Mouse (Mus musculus) liver, embryonic 16.5 days (tissue): ENCODE measurements around the gene Dapk2. TPM values are rescaled to one million over a fixed set of nuclear protein-coding genes. Genes with fewer than 3 reads are reported as not detected.

Experiments
- ATAC-seq: fragments of 200-750 bp; cut with Nextera tagmentation; 2 replicates; pipeline ENCODE4 v1.8.0; 2017; ENCODE audit warnings: low read depth, mild to moderate bottlenecking, moderate number of reproducible peaks, moderate library complexity
- H3K27ac ChIP-seq: fragments of 300-500 bp; sonication (generic); 2 replicates; pipeline ENCODE4 v1.5.1; 2014; ENCODE audit warnings: mild to moderate bottlenecking, low read length
- H3K27me3 ChIP-seq: fragments of 300-500 bp; sonication (generic); 2 replicates; pipeline ENCODE4 v1.6.1; 2014; ENCODE audit warnings: low read depth, low read length, mixed read lengths; ENCODE audit not compliant: control insufficient read depth, insufficient read depth
- H3K36me3 ChIP-seq: fragments of 300-500 bp; sonication (generic); 2 replicates; pipeline ENCODE4 v1.6.1; 2014; ENCODE audit warnings: mild to moderate bottlenecking; ENCODE audit not compliant: control insufficient read depth, insufficient read depth
- H3K4me1 ChIP-seq: fragments of 300-500 bp; sonication (generic); 2 replicates; pipeline ENCODE4 v1.6.1; 2014; ENCODE audit warnings: low read depth, low read length, mixed read lengths; ENCODE audit not compliant: control insufficient read depth
- H3K4me2 ChIP-seq: fragments of 300-500 bp; sonication (generic); 2 replicates; pipeline ENCODE4 v1.6.1; 2014; ENCODE audit warnings: low read depth, low read length, mixed read lengths
- H3K4me3 ChIP-seq: fragments of 300-500 bp; sonication (generic); 2 replicates; pipeline ENCODE4 v1.5.1; 2014; ENCODE audit warnings: low read depth, mild to moderate bottlenecking, low read length
- H3K9ac ChIP-seq: fragments of 300-500 bp; sonication (generic); 2 replicates; pipeline ENCODE4 v1.6.1; 2014; ENCODE audit warnings: low read depth, low read length
- H3K9me3 ChIP-seq: fragments of 300-500 bp; sonication (generic); replicated peaks from 2 replicates; pipeline ENCODE4 v1.6.1; 2016; ENCODE audit warnings: low read length; ENCODE audit not compliant: control insufficient read depth
- WGBS: fragments of 180-500 bp; shearing (Covaris S2); extraction: QIAGEN DNeasy Blood & Tissue Kit; methylation state at CpG from one replicate; pipeline ENCODE4 v1.1.7; 2014; ENCODE audit not compliant: insufficient replicate concordance; 5-methylcytosine and 5-hydroxymethylcytosine counted together
- polyA plus RNA-seq: library from polyadenylated mRNA; unstranded; fragments of >200 nt; fragmentation: Nextera tagmentation; extraction: Ambion mirVana; gene quantifications from 2 replicates; pipeline ENCODE4 v1.2.1, GENCODE M21; 2015

Gene Dapk2
- polyA plus RNA-seq, 1 experiment from 2014 or later = 33.7 TPM

DNA sequence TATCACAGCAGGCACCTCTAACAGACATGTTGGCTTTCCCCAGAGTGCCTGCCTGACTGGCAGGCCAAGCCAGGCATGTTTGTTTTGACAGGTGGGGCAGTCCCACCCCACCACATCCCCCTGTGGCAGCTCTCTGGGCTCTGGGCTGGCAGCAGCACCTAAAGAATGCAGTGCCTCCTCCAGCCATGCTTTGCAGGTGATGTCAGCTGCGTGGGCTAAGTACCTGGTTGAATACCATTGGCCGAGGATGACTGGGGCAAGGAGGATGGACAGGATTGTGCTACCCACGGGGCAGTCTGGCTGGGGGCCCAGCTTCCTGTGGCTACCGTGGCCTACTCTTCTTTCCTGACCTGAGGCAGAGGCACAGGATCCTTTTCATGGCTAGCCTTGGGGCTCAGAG, 82.5 kb downstream of the Dapk2 start:
- WGBS = 39% methylated on average over 4 of the region's 4 CpGs
- Histone ChIP-seq H3K36me3 (no peaks in the 10 kb centered on the region), H3K4me1 (peaks cover 17% of the 10 kb centered on the region), H3K27me3 (no peaks in the 10 kb centered on the region), H3K9me3 (no peaks in the 10 kb centered on the region), H3K4me2 (no peak overlapping the region), H3K9ac (no peak overlapping the region), H3K27ac (no peak overlapping the region; the same call in 1 of the 2 replicates), H3K4me3 (no peak overlapping the region)
- ATAC-seq = no peak

- peak; percentile 45; the same call in 1 of the 2 replicates for ATAC-seq
- WGBS = 35% methylated on average over 3 of the region's 3 CpGs
- H3K9me3 ChIP-seq = no peaks in the 10 kb centered on the region
- no peak overlapping the region for H3K4me3 ChIP-seq
- peaks cover 17% of the 10 kb centered on the region for H3K4me1 ChIP-seq
- H3K9ac ChIP-seq = no peak overlapping the region
- no peaks in the 10 kb centered on the region for H3K36me3 ChIP-seq
- no peak overlapping the region for H3K4me2 ChIP-seq
- H3K27me3 ChIP-seq = no peaks in the 10 kb centered on the region
- H3K27ac ChIP-seq = no peak overlapping the region
Measured at GRCm38 (mm10) chr9:66240991-66241390, 83.0 kb downstream of the Dapk2 start.

DNA sequence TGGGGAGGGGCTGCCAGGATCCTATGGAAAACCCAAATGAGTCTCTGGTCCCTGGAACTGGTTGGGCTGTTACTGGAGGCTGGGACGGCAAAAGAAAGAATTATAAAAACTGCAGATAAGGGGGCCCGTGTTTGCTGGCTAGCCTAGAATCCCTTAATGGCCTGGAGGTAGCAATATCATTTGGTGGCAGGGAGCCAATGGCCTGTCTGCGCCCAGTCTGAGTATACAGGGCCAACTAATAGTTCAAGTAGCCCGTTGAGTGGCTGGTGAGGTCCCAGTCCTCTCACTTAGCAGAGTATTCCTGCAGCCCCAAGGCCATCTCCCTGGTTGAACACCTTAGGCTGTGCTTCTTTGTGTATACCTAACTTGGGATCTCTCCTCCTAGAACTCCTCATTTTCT, 83.7 kb downstream of the Dapk2 start:
- WGBS = 62% methylated on average over 4 of the region's 4 CpGs
- no peak overlapping the region for H3K4me3 ChIP-seq
- no peaks in the 10 kb centered on the region for H3K27me3 ChIP-seq
- no peak overlapping the region for H3K27ac ChIP-seq
- peaks cover 17% of the 10 kb centered on the region for H3K4me1 ChIP-seq
- no peak overlapping the region for H3K4me2 ChIP-seq
- no peak overlapping the region for H3K9ac ChIP-seq
- H3K9me3 ChIP-seq = no peaks in the 10 kb centered on the region
- H3K36me3 ChIP-seq = no peaks in the 10 kb centered on the region
- no peak for ATAC-seq

DNA sequence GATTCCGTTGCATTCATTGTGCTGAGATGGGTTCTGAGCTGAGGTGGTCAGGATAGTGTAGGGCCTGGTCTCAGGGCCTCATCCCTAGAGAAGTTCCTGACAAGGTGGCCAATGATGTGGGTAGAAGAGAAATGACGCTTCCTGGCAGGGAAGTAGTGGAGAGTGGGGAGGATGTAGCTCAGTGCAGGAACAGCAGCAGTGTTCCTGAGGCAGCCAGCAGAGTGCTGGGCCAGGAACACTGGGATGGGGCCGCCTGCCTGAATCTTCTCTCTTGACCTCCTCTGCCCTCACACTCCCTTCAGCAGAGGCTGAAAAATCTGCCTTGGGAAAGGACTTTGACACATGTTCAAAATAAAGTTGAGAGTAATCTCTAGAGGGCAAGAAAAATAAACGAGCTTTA, 85.2 kb downstream of the Dapk2 start:
- Histone ChIP-seq H3K4me3 (no peak overlapping the region), H3K4me2 (no peak overlapping the region), H3K9me3 (no peaks in the 10 kb centered on the region), H3K36me3 (no peaks in the 10 kb centered on the region), H3K27ac (no peak overlapping the region), H3K27me3 (no peaks in the 10 kb centered on the region), H3K9ac (no peak overlapping the region), H3K4me1 (peaks cover 17% of the 10 kb centered on the region)
- ATAC-seq = no peak
- 71% methylated on average over 4 of the region's 4 CpGs for WGBS

DNA sequence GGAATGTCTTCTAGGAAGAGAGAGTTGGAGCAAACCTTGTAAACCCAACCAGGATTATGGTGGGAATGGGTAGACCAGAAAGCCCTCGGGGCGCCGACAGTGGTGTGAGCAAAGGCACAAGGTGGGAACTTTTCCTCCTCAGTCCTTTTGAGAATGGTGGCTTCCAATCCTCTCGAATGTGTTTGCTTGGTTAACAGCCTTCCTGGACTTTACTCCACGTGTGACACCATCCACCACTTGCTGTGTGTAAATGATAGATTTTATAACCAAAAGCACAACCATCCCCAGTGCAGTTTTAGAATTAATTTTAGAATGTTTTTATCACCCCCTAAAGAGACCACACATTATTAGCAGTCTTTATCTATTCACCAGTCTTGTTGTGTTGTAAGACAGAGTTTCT, 86.1 kb downstream of the Dapk2 start:
- no peak overlapping the region for H3K4me3 ChIP-seq
- WGBS = 66% methylated on average over 5 of the region's 5 CpGs
- no peaks in the 10 kb centered on the region for H3K36me3 ChIP-seq
- H3K9ac ChIP-seq = no peak overlapping the region
- ATAC-seq = no peak
- no peak overlapping the region for H3K27ac ChIP-seq
- peaks cover 14% of the 10 kb centered on the region for H3K4me1 ChIP-seq
- H3K9me3 ChIP-seq = no peaks in the 10 kb centered on the region
- H3K27me3 ChIP-seq = no peaks in the 10 kb centered on the region
- no peak overlapping the region for H3K4me2 ChIP-seq

DNA sequence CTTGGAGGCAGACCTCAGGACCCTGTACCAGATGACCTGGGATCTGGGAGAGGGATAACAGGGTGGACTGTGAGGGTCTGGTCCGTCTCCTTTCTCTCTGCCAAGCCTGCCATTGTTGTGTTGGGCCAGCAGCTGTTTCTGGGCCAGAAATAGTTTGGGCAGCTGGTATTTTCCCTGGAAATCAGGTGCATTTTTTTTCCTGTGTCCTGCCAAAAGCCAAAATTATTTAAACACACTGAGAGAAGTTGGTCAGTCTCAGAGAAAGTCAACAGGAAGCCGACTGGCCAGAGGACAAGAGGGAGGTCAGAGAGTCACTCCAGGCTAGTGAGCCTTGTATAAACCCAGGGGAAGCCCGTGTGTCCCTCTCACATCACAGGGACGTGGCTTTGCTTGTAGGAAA, 87.7 kb downstream of the Dapk2 start:
- peak; percentile 62; the same call in 1 of the 2 replicates for ATAC-seq
- Histone ChIP-seq H3K27ac (no peak overlapping the region), H3K36me3 (no peaks in the 10 kb centered on the region), H3K4me3 (no peak overlapping the region), H3K9me3 (no peaks in the 10 kb centered on the region), H3K4me2 (no peak overlapping the region), H3K4me1 (peaks cover 4% of the 10 kb centered on the region; the same call in 1 of the 2 replicates), H3K9ac (no peak overlapping the region), H3K27me3 (no peaks in the 10 kb centered on the region)
- WGBS = 42% methylated on average over 4 of the region's 4 CpGs

GRCm38 (mm10) chr9:66249281-66249680, 91.3 kb downstream of the Dapk2 start:
- Histone ChIP-seq H3K36me3 (no peaks in the 10 kb centered on the region), H3K4me2 (no peak overlapping the region)
- 83% methylated on average over 6 of the region's 6 CpGs for WGBS

DNA sequence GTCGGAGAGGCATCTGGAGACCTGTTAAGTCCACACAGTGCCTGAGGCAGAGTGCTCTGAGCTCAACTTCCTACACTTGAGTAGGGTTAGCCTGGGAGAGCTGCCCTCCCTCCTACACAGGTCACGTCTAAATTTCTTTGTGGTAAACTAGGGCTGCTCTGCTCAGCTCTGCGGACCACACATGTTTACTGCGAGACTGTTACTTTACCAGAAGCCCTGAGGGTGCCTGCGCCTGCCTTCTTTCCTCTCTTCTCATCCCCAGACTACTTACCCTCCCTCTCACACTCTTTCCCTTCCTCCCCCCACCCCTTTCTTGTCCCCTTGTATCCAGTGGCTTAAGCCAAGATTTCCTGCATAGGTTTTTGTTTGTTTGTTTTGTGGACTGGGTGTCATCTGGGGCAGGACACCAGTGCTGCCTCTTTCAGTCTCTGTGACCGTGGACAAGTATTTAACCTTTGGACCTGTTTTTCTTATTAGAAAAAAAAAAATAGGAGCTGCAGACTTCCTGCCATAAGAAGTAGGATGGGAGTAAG, 93.2 kb downstream of the Dapk2 start:
- Histone ChIP-seq H3K4me3 (no peak overlapping the region), H3K27ac (no peak overlapping the region)
- WGBS = 56% methylated on average over 6 of the region's 6 CpGs

More at GRCm38 (mm10) chr9:66249281-66249680, 91.3 kb downstream of the Dapk2 start:
- ATAC-seq = no peak
- no peak overlapping the region for H3K27ac ChIP-seq
- no peak overlapping the region for H3K4me3 ChIP-seq
- no peaks in the 10 kb centered on the region; the same call in 1 of the 2 replicates for H3K4me1 ChIP-seq
- no peaks in the 10 kb centered on the region for H3K27me3 ChIP-seq
- H3K9ac ChIP-seq = no peak overlapping the region
- no peaks in the 10 kb centered on the region for H3K9me3 ChIP-seq

DNA sequence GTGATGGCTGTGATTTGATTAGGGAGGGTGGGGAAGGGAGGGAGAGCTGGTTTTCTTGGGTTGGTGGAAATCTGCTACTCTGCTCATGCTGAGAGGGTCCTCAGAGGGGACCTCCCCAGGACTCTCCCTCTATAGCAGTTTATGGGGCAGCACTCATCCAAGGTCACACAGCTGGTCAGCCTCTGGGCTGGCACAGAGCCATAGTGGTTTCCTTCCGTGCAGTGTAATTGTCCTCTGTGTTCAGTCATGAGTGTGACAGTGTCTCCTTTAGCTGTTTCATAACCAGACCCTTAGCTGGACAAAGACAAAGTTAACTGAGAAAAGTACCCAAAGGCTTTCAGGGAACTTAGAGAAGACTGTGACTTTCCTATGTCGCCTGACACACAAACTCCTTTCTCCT, 103.7 kb downstream of the Dapk2 start:
- no peak for ATAC-seq
- Histone ChIP-seq H3K4me1 (no peaks in the 10 kb centered on the region), H3K9ac (no peak overlapping the region), H3K4me3 (no peak overlapping the region), H3K36me3 (no peaks in the 10 kb centered on the region; the same call in 1 of the 2 replicates), H3K27ac (no peak overlapping the region), H3K4me2 (no peak overlapping the region), H3K9me3 (no peaks in the 10 kb centered on the region), H3K27me3 (no peaks in the 10 kb centered on the region)
- 63% methylated on average over 2 of the region's 2 CpGs for WGBS

More for the DNA sequence above, 93.2 kb downstream of the Dapk2 start:
- H3K4me1 ChIP-seq = no peaks in the 10 kb centered on the region; the same call in 1 of the 2 replicates
- no peaks in the 10 kb centered on the region for H3K9me3 ChIP-seq
- H3K9ac ChIP-seq = no peak overlapping the region
- H3K4me2 ChIP-seq = no peak overlapping the region
- ATAC-seq = peak; percentile 45; the same call in 1 of the 2 replicates
- H3K36me3 ChIP-seq = no peaks in the 10 kb centered on the region
- no peaks in the 10 kb centered on the region for H3K27me3 ChIP-seq
